Mouse (Mus musculus): ENCODE measurements around the gene Emc6. TPM values are rescaled to one million over a fixed set of nuclear protein-coding genes. Genes with fewer than 3 reads are reported as not detected.

The Emc6 gene
- polyA plus RNA-seq (2015; fragmentation: Nextera tagmentation; extraction: Ambion mirVana) = 111 and 117 TPM in 2 replicates

DNA sequence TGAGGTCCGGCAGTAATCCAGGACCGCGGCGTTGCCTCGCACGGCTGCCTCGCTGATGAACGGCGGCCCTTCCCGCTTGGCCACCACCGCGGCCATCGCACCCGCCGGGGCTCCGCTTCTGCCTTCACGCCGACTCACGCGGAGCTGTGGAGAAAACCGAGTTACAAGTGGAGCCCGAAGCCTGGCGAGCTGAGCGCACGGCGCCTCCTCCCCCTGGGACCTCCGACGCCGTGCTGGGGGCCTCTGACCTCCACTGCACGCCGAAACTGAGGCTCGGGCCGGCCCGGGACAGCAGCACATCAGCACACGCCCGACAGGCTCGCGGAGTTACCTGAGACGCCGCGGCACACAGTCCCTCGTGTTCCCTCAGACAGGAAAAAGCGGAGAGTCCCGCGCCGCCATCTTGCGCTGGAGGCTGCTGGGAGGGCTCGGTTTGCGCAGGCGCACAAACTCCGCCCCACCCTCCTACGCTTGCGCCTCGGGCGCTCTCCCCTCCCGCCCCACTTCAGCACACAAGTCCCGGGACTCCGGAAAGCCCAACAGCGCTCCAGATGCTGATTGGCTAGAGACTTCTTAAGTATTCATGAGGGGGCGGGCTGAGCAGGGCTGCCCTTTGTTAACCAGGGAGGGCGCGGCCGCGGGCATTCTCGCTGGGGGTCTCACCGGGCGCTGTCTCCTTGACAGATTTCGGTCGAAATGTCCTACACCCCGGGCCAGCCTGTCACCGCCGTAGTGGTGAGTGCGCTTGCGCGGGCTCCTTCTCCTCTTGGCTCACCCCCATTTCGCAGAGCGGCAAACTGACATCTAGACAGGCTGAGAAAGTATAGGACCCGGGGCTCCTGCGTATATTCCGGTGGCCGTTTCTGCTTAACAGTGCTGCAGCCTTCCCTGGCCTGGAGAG, at the start of gene Emc6, which contains the start of gene Tax1bp3:
TSS of gene Emc6 (minus strand) at position 430 of the 901 bp plus-strand sequence.
TSS of gene Tax1bp3 (plus strand) at position 476 of the 901 bp plus-strand sequence.
- ATAC-seq (ENCODE audit: insufficient read depth, low FRiP score, low read depth) = peak; percentile 97
- peak within 1 kb of the TSS; percentile 65 for H3K4me2 ChIP-seq
- under 1% methylated on average over 81 of the region's 81 CpGs for WGBS

DNA sequence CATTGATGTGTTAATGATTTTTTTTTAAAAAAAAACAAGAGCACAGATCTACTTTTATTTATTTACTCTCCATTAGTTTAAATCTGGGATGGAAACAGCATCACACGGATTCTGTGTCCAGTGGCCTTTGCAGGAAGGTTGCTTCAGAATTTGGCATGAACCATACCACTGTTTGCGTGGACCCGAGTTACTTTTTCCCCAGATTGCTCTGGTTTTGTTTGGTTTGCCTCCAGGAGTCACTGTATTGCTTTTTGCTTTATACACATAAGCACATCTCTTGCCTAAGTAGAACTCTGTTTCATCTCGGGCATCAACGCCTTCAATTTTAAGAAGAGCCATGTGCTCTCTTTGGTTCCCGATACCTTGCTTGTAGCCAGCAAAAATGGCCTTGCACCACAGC, 49.0 kb upstream of the Emc6 start:
- no peaks in the 10 kb centered on the region for H3K4me1 ChIP-seq
- no peaks in the 10 kb centered on the region for H3K9me3 ChIP-seq
- no peak overlapping the region for H3K4me2 ChIP-seq
- no peak for ATAC-seq (ENCODE audit: insufficient read depth, low FRiP score, low read depth)
- H3K9ac ChIP-seq = no peak overlapping the region
- no peaks in the 10 kb centered on the region for H3K27me3 ChIP-seq (replicated peaks)
- H3K4me3 ChIP-seq (replicated peaks) = no peak overlapping the region
- H3K27ac ChIP-seq = no peak overlapping the region
- 84% methylated on average over 6 of the region's 6 CpGs for WGBS
- H3K36me3 ChIP-seq = no peaks in the 10 kb centered on the region

More for the DNA sequence above, at the start of gene Emc6, which contains the start of gene Tax1bp3:
- Histone ChIP-seq H3K9me3 (no peaks in the 10 kb centered on the region), H3K27me3 (replicated peaks) (no peaks in the 10 kb centered on the region), H3K4me3 (replicated peaks) (peak within 1 kb of the TSS; percentile 71), H3K36me3 (0 out of 2 replicates have a peak, but pooled peaks cover 8% of the 10 kb centered on the region), H3K27ac (peak within 1 kb of the TSS; percentile 98), H3K9ac (peak within 1 kb of the TSS; percentile 80), H3K4me1 (peaks cover 30% of the 10 kb centered on the region)

DNA sequence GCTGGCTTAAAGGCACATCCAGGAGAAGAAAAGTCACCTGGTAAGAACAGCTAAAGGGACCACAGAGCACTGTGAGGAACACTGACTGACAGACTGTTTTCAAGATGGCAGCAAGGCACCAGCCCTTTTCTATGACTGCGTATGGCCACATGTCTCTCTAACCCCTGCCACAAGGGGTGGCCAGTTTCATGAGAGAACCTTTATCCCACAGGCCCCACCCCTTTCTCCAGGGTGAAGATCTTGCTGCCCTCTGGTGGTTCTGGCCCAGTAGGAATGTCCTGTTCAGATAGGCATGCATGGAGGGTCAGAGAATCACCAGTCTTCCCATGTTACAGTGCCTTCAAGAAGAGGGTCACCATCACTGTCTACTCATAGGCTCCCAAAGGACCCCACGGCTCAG, 47.1 kb upstream of the Emc6 start:
- H3K9me3 ChIP-seq = no peaks in the 10 kb centered on the region
- H3K4me3 ChIP-seq (replicated peaks) = no peak overlapping the region
- H3K9ac ChIP-seq = no peak overlapping the region
- 72% methylated on average over 2 of the region's 2 CpGs for WGBS
- H3K27ac ChIP-seq = no peak overlapping the region
- ATAC-seq (ENCODE audit: insufficient read depth, low FRiP score, low read depth) = no peak
- H3K4me2 ChIP-seq = no peak overlapping the region
- H3K36me3 ChIP-seq = no peaks in the 10 kb centered on the region
- H3K4me1 ChIP-seq = no peaks in the 10 kb centered on the region
- no peaks in the 10 kb centered on the region for H3K27me3 ChIP-seq (replicated peaks)

DNA sequence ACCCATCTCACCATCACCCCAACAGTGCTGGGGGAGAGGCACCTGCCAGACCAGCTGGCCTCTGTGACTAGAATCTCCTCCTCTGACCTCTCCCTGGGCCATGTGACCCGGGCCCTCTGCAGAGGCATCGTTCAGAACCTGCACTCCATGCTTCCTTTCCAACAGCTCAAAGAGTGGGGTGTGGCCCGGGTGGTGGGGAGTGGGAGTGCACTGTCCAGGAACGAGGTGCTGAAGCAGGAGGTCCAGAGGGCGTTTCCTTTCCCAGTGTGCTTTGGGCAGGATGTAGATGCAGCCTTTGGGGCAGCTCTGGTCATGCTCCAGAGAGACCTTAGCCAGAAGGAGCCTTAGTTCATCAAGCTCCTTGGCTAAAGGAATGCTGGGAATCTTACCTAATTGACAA, 46.0 kb upstream of the Emc6 start:
- H3K9ac ChIP-seq = no peak overlapping the region
- no peak overlapping the region for H3K4me2 ChIP-seq
- H3K9me3 ChIP-seq = no peaks in the 10 kb centered on the region
- no peaks in the 10 kb centered on the region for H3K4me1 ChIP-seq
- no peak overlapping the region for H3K27ac ChIP-seq
- H3K27me3 ChIP-seq (replicated peaks) = no peaks in the 10 kb centered on the region
- no peaks in the 10 kb centered on the region for H3K36me3 ChIP-seq
- 24% methylated on average over 5 of the region's 5 CpGs for WGBS
- no peak for ATAC-seq (ENCODE audit: insufficient read depth, low FRiP score, low read depth)
- H3K4me3 ChIP-seq (replicated peaks) = no peak overlapping the region

DNA sequence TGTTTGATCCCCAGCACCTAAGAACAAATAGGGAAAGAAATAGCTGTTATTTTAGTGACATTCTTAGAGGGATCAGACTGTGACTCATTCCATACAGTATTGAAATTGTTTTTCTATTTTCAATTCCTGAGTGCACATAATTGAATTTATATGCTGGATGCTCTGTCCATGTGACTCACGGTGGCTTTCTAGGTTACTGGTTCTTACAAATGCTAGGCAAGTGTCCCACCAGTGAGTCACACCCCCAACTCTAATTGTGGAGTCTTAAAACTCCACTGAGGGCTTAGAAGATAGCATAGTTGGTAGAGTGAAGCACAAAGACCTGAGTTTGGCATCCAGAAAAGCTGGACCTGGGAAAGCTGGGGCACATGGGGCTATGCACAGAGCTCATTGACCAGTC, 43.8 kb upstream of the Emc6 start:
- Histone ChIP-seq H3K27ac (no peak overlapping the region), H3K9me3 (no peaks in the 10 kb centered on the region), H3K4me3 (replicated peaks) (no peak overlapping the region), H3K4me2 (no peak overlapping the region), H3K36me3 (no peaks in the 10 kb centered on the region), H3K27me3 (replicated peaks) (no peaks in the 10 kb centered on the region), H3K9ac (no peak overlapping the region), H3K4me1 (no peaks in the 10 kb centered on the region)
- no peak for ATAC-seq (ENCODE audit: insufficient read depth, low FRiP score, low read depth)
- 92% methylated on average over 1 of the region's 1 CpGs for WGBS

DNA sequence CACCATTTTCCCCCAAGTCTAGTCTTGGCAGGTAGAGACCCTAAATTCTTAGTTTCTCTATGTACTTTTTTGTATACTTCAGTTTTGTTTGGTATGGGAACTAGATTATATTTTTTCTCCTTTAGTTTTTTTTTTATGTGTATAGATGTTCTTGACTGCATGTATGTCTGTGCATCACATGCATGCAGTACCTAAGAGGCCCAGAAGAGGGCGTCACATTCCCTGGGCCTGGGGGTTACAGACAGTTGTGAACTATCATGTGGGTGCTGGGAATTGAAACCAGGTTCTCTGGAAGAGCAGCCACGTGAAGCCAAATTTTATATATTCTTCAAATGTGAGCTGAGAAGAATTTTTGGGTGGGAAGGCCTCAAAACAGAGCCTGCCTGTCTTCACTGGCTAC, 42.8 kb upstream of the Emc6 start:
- Histone ChIP-seq H3K4me1 (no peaks in the 10 kb centered on the region), H3K4me2 (no peak overlapping the region), H3K27ac (no peak overlapping the region), H3K9me3 (no peaks in the 10 kb centered on the region), H3K36me3 (no peaks in the 10 kb centered on the region), H3K9ac (no peak overlapping the region), H3K27me3 (replicated peaks) (no peaks in the 10 kb centered on the region), H3K4me3 (replicated peaks) (no peak overlapping the region)
- ATAC-seq (ENCODE audit: insufficient read depth, low FRiP score, low read depth) = no peak
- WGBS = 47% methylated on average over 2 of the region's 2 CpGs

DNA sequence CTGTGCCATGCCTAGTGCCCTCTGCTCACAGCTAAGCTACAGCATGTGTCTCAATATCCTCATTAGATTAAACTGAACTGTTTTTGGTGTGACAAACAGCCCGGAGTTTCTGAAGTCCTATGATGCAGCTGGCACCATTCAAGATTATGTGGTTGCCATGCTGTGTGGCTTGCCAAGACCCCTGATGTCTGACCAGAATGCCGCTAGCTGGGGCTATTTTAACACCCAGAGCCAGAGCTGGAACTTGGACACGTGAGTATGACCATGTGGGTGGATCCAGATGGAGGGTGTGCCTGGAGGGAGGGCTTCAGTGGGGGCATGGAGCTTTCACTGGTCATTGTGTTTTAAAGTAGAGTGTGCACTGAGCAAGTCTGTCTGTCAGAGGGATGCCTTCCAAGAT, 37.1 kb upstream of the Emc6 start:
- Histone ChIP-seq H3K36me3 (no peaks in the 10 kb centered on the region), H3K9ac (no peak overlapping the region), H3K27ac (no peak overlapping the region), H3K4me3 (replicated peaks) (no peak overlapping the region), H3K4me2 (no peak overlapping the region), H3K9me3 (no peaks in the 10 kb centered on the region), H3K27me3 (replicated peaks) (no peaks in the 10 kb centered on the region), H3K4me1 (no peaks in the 10 kb centered on the region)
- ATAC-seq (ENCODE audit: insufficient read depth, low FRiP score, low read depth) = no peak
- WGBS = 73% methylated on average over 3 of the region's 3 CpGs

DNA sequence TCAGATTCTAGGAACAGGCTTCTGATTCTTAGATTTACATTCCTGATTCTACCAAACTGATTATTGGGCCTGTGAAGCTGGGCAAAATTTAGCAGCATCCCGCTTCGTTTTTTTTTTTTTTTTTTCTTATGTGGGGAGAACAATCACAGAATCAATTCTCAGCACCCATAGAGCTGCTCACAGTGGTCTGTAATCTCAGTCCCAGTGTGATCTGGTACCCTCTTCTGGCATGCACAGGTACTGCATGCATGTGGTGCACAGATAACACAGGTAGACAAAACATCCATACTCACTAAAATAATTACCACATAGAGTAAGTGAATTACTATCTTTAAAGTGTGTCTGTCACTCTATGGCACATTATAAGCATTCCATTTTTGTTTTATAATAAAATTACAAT, 30.8 kb upstream of the Emc6 start:
- Histone ChIP-seq H3K27me3 (replicated peaks) (no peaks in the 10 kb centered on the region), H3K4me1 (no peaks in the 10 kb centered on the region), H3K4me2 (no peak overlapping the region), H3K9ac (no peak overlapping the region), H3K4me3 (replicated peaks) (no peak overlapping the region), H3K27ac (no peak overlapping the region), H3K9me3 (no peaks in the 10 kb centered on the region), H3K36me3 (no peaks in the 10 kb centered on the region)
- no peak for ATAC-seq (ENCODE audit: insufficient read depth, low FRiP score, low read depth)
- 89% methylated on average over 2 of the region's 2 CpGs for WGBS

DNA sequence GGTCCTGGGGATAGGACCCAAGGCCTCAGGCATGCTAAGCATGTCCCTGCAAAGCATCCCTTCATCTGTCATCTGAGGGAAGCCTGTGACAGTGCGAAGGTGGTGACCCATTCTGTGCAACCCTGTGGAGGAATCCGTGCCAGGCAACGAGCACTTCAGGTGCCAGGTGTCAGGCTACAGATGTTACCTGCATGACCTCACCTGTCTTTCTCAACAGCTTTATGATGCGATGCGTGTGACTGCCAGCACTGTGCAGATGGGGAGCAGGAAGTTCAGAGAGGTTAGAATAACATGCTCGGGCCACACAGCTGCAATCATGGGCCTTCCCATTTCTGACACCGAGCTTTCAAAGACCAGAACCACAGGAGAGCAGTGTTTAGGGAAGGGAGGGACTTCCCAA, 28.4 kb upstream of the Emc6 start:
- no peaks in the 10 kb centered on the region for H3K36me3 ChIP-seq
- no peak overlapping the region for H3K4me3 ChIP-seq (replicated peaks)
- no peaks in the 10 kb centered on the region for H3K27me3 ChIP-seq (replicated peaks)
- H3K27ac ChIP-seq = no peak overlapping the region
- no peaks in the 10 kb centered on the region for H3K9me3 ChIP-seq
- WGBS = 70% methylated on average over 7 of the region's 7 CpGs
- no peak overlapping the region for H3K9ac ChIP-seq
- no peak for ATAC-seq (ENCODE audit: insufficient read depth, low FRiP score, low read depth)
- no peaks in the 10 kb centered on the region for H3K4me1 ChIP-seq
- no peak overlapping the region for H3K4me2 ChIP-seq

DNA sequence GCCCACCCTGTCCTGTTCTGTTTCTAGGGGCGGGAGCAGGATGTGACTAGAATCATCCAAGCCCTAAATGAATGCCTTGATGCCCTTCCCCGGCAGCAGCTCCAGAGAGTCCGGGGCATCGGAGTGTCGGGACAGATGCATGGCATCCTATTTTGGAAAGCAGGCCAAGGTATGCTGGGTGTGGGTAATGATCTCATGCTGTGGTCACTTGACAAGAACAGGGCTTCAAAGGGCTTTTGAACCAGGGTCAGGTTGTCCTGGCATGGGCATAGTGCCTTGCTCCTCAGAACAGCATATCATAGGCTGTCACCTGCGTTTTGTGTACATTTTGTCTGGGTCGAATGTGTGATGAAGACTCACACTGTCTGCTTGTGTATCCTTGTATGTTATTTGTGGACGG, 27.1 kb upstream of the Emc6 start:
- Histone ChIP-seq H3K9ac (no peak overlapping the region), H3K27ac (no peak overlapping the region), H3K4me2 (no peak overlapping the region), H3K4me1 (no peaks in the 10 kb centered on the region), H3K4me3 (replicated peaks) (no peak overlapping the region), H3K27me3 (replicated peaks) (no peaks in the 10 kb centered on the region), H3K36me3 (no peaks in the 10 kb centered on the region), H3K9me3 (no peaks in the 10 kb centered on the region)
- WGBS = 88% methylated on average over 8 of the region's 8 CpGs
- no peak for ATAC-seq (ENCODE audit: insufficient read depth, low FRiP score, low read depth)

DNA sequence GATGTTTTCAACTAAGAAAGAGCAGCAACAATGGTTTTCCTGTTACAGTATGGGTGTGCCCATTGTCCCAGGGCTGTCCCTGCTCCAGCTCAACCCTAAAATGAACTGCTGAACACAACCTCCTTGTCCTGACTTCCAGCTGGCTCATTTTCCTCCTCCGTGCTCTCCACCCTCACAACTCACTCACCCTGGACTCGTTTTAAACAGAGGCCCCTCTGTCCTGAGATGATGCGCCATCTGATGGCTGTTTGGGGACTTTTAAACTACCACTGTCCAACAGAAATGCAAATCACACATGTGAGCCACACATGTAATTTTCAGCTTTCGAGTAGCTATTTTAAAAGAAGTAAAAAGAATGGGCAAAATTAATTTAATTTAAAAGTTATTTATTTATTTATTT, 24.8 kb upstream of the Emc6 start:
- no peaks in the 10 kb centered on the region for H3K27me3 ChIP-seq (replicated peaks)

DNA sequence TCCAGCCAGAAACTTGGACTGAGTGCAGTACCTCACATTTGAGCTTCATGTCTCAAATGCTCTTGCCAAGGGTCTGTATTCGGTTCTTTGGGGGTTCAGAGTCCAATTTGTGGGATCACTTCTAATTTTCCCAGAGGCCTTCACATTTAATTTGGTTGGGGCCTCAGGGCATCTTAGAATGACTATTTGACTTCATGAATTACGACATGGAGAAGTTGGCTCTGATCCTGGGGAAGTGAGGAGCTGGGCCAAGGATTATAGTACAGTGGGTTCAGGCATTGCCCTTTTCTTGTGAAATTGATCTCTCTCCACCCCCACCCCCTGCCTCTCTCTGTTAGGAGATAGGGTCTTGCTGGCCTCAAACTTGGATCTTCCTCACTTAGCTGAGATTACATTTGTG, 24.2 kb upstream of the Emc6 start:
- ATAC-seq (ENCODE audit: insufficient read depth, low FRiP score, low read depth) = no peak
- Histone ChIP-seq H3K36me3 (no peaks in the 10 kb centered on the region), H3K4me2 (no peak overlapping the region), H3K27ac (no peak overlapping the region), H3K9ac (no peak overlapping the region), H3K9me3 (no peaks in the 10 kb centered on the region), H3K27me3 (replicated peaks) (no peaks in the 10 kb centered on the region), H3K4me3 (replicated peaks) (no peak overlapping the region), H3K4me1 (0 out of 2 replicates have a peak, but pooled peaks cover 2% of the 10 kb centered on the region)
- WGBS = 63% methylated on average over 2 of the region's 2 CpGs

More for the DNA sequence above, 24.8 kb upstream of the Emc6 start:
- Histone ChIP-seq H3K9ac (no peak overlapping the region), H3K4me1 (0 out of 2 replicates have a peak, but pooled peaks cover 2% of the 10 kb centered on the region), H3K4me3 (replicated peaks) (no peak overlapping the region), H3K36me3 (no peaks in the 10 kb centered on the region), H3K4me2 (no peak overlapping the region), H3K9me3 (no peaks in the 10 kb centered on the region), H3K27ac (no peak overlapping the region)
- ATAC-seq (ENCODE audit: insufficient read depth, low FRiP score, low read depth) = no peak
- 40% methylated on average over 4 of the region's 4 CpGs for WGBS
